Mouse (Mus musculus) CH12.LX (cell line): ENCODE measurements around the gene Tmem87b. TPM values are rescaled to one million over a fixed set of nuclear protein-coding genes. Genes with fewer than 3 reads are reported as not detected.

Experiments used
- DNase-seq: peaks from one replicate; pipeline ENCODE4 v3.0.0-alpha.2; 2013; ENCODE audit errors: extremely low read depth
- H3K27ac ChIP-seq: 2 replicates; pipeline ENCODE4 v1.5.1; 2012; ENCODE audit warnings: low read depth, mild to moderate bottlenecking, control low read depth, moderate library complexity; ENCODE audit not compliant: insufficient read depth
- H3K27me3 ChIP-seq: replicated peaks from 2 replicates; pipeline ENCODE3; 2012; ENCODE audit warnings: inconsistent platforms
- H3K36me3 ChIP-seq, 2 experiments: replicated peaks in 1 of 2; 2 replicates each; pipeline versions ENCODE3 to v1.6.1; 2012; ENCODE audit warnings: inconsistent platforms in 1 of 2, low read length in 1 of 2, mild to moderate bottlenecking in 1 of 2, mixed read lengths in 1 of 2, moderate library complexity in 1 of 2; ENCODE audit not compliant: control insufficient read depth in 1 of 2, insufficient read depth in 1 of 2
- H3K4me1 ChIP-seq, 2 experiments: 2 replicates each; pipeline ENCODE4 v1.6.1; 2012; ENCODE audit warnings: inconsistent platforms in 1 of 2, moderate library complexity in 1 of 2; ENCODE audit not compliant: insufficient read depth in 2 of 2, control insufficient read depth in 1 of 2
- H3K4me2 ChIP-seq: 2 replicates; pipeline ENCODE4 v1.6.1; 2012; ENCODE audit warnings: low read depth, mild to moderate bottlenecking, control low read depth; ENCODE audit not compliant: poor library complexity, insufficient read depth, severe bottlenecking
- H3K4me3 ChIP-seq, 3 experiments: fragments of 150-350 bp in 1 of 3; sonication (generic) in 1 of 3; replicated peaks in 1 of 3; 2 replicates each; pipeline versions ENCODE3 to v1.5.1; 2011 to 2012; ENCODE audit warnings: low read depth in 2 of 3, low read length in 2 of 3, mild to moderate bottlenecking in 2 of 3, moderate library complexity in 2 of 3, control low read depth in 1 of 3, improper control_type of control experiment in 1 of 3, inconsistent platforms in 1 of 3, mixed read lengths in 1 of 3; ENCODE audit not compliant: poor library complexity in 1 of 3
- H3K79me2 ChIP-seq: replicated peaks from 2 replicates; pipeline ENCODE4 v1.6.1; 2012; ENCODE audit warnings: mild to moderate bottlenecking, moderate library complexity; ENCODE audit not compliant: control insufficient read depth, poor library complexity, insufficient read depth, severe bottlenecking; ENCODE audit errors: extremely low read depth
- H3K9ac ChIP-seq: 2 replicates; pipeline ENCODE4 v1.6.1; 2012; ENCODE audit warnings: low read depth, mild to moderate bottlenecking, control low read depth, moderate library complexity; ENCODE audit not compliant: insufficient read depth
- H3K9me3 ChIP-seq: replicated peaks from 2 replicates; pipeline ENCODE3; 2012; ENCODE audit warnings: low read length, inconsistent platforms, mixed read lengths
- CHD2 ChIP-seq: IDR thresholded peaks from 2 replicates; pipeline ENCODE4 v1.6.1; 2011; ENCODE audit warnings: low read length, improper control_type of control experiment
- E2F4 ChIP-seq: IDR thresholded peaks from 2 replicates; pipeline ENCODE4 v1.6.1; 2011; ENCODE audit warnings: low read depth, low read length, improper control_type of control experiment; ENCODE audit not compliant: insufficient replicate concordance
- ELF1 ChIP-seq: IDR thresholded peaks from 2 replicates; pipeline ENCODE4 v1.6.1; 2014; ENCODE audit warnings: low read depth, mild to moderate bottlenecking, inconsistent platforms, low read length, improper control_type of control experiment
- ETS1 ChIP-seq: conservative IDR thresholded peaks from 2 replicates; pipeline ENCODE4 v1.6.1; 2012; ENCODE audit warnings: low read depth, mild to moderate bottlenecking, inconsistent platforms, low read length, improper control_type of control experiment, moderate library complexity
- JUND ChIP-seq: conservative IDR thresholded peaks from 2 replicates; pipeline ENCODE4 v1.6.1; 2011; ENCODE audit warnings: low read depth, low read length, improper control_type of control experiment
- MAZ ChIP-seq: IDR thresholded peaks from 2 replicates; pipeline ENCODE4 v1.6.1; 2012; ENCODE audit warnings: low read depth, mild to moderate bottlenecking, inconsistent platforms, low read length, improper control_type of control experiment, moderate library complexity
- MXI1 ChIP-seq: IDR thresholded peaks from 2 replicates; pipeline ENCODE4 v1.6.1; 2011; ENCODE audit warnings: mild to moderate bottlenecking, low read depth, low read length, improper control_type of control experiment
- MYC ChIP-seq: IDR thresholded peaks from 2 replicates; pipeline ENCODE4 v1.6.1; 2011; ENCODE audit warnings: low read depth, mild to moderate bottlenecking, improper control_type of control experiment, low read length
- NRF1 ChIP-seq: IDR thresholded peaks from 2 replicates; pipeline ENCODE4 v1.6.1; 2014; ENCODE audit warnings: low read depth, mild to moderate bottlenecking, inconsistent platforms, low read length, improper control_type of control experiment, moderate library complexity
- PAX5 ChIP-seq: IDR thresholded peaks from 2 replicates; pipeline ENCODE4 v1.6.1; 2012; ENCODE audit warnings: low read length, inconsistent platforms, mixed read lengths
- POLR2A ChIP-seq: IDR thresholded peaks from 2 replicates; pipeline ENCODE4 v1.6.1; 2011; ENCODE audit warnings: low read depth, mild to moderate bottlenecking, improper control_type of control experiment, low read length
- RAD21 ChIP-seq: IDR thresholded peaks from 2 replicates; pipeline ENCODE4 v1.6.1; 2011; ENCODE audit warnings: low read depth, mild to moderate bottlenecking, low read length, improper control_type of control experiment, moderate library complexity
- RCOR1 ChIP-seq: conservative IDR thresholded peaks from 2 replicates; pipeline ENCODE4 v1.6.1; 2012; ENCODE audit warnings: low read depth, mild to moderate bottlenecking, inconsistent platforms, low read length, improper control_type of control experiment
- SIN3A ChIP-seq: IDR thresholded peaks from 2 replicates; pipeline ENCODE4 v1.6.1; 2012; ENCODE audit warnings: low read length, improper control_type of control experiment, inconsistent platforms
- SMC3 ChIP-seq: IDR thresholded peaks from 2 replicates; pipeline ENCODE4 v1.6.1; 2011; ENCODE audit warnings: low read depth, low read length, improper control_type of control experiment
- TBP ChIP-seq: conservative IDR thresholded peaks from 2 replicates; pipeline ENCODE4 v1.6.1; 2011; ENCODE audit warnings: low read depth, low read length, improper control_type of control experiment
- TCF12 ChIP-seq: IDR thresholded peaks from 2 replicates; pipeline ENCODE4 v1.6.1; 2014; ENCODE audit warnings: low read depth, mild to moderate bottlenecking, inconsistent platforms, low read length, improper control_type of control experiment
- USF2 ChIP-seq: conservative IDR thresholded peaks from 2 replicates; pipeline ENCODE4 v1.6.1; 2011; ENCODE audit warnings: low read depth, low read length, improper control_type of control experiment
- ZMIZ1 ChIP-seq: IDR thresholded peaks from 2 replicates; pipeline ENCODE4 v1.6.1; 2012; ENCODE audit warnings: low read depth, mild to moderate bottlenecking, inconsistent platforms, low read length, improper control_type of control experiment
- ZNF384 ChIP-seq: IDR thresholded peaks from 2 replicates; pipeline ENCODE4 v1.6.1; 2012; ENCODE audit warnings: low read depth, low read length, improper control_type of control experiment, inconsistent platforms
- dilution Hi-C: fragments of 300-500 bp; cut with MboI; formaldehyde crosslinking; loops from 2 replicates; pipeline ENCODE4 v1.14.3; 2020; ENCODE audit warnings: low sequenced_read_pairs; ENCODE audit not compliant: extremely low pct_unique_long_range_greater_than_20kb, extremely low pct_ligation_motif_present
- in situ Hi-C: fragments of 300-500 bp; cut with MboI; formaldehyde crosslinking; loops from 3 replicates; pipeline ENCODE4 v1.14.3; 2019; ENCODE audit warnings: low sequenced_read_pairs, low pct_ligation_motif_present, low pct_unique_long_range_greater_than_20kb, mixed read lengths
- polyA plus RNA-seq: library from polyadenylated mRNA; unstranded; fragments of >175 nt; gene quantifications from 2 replicates; pipeline ENCODE4 v1.2.1, GENCODE M21; 2012; ENCODE audit warnings: low read depth; ENCODE audit not compliant: insufficient read length
- total RNA-seq, 2 experiments: library from RNA; depleted of rRNA; stranded (reverse); fragments of 300-350 nt in 1 of 2; fragments of >200 nt in 1 of 2; gene quantifications; 2 replicates each; pipeline ENCODE4 v1.2.3; 2012 to 2014

Gene Tmem87b
- total and polyA plus RNA-seq, 3 experiments = 5.3 to 6.6 (median 6.2) TPM

GRCm38 (mm10) chr2:128858962-128859361 is 41.0 kb downstream of the Tmem87b start:
- no peaks in the 10 kb centered on the region for H3K27me3 ChIP-seq
- no peak for DNase-seq
- dilution Hi-C loops = no loop called here
- TF ChIP-seq PAX5 = no peak
- TF ChIP-seq ZNF384 = no peak
- no peak for TF ChIP-seq USF2
- no peak for TF ChIP-seq E2F4
- no peak for TF ChIP-seq ZMIZ1
- TF ChIP-seq TCF12 = no peak
- no peak for TF ChIP-seq MYC
- TF ChIP-seq RAD21 = no peak
- TF ChIP-seq, all 38 proteins: peak for 0
- Histone ChIP-seq H3K4me1 (peaks cover 0 to 12% of the 10 kb centered on the region in 2 experiments; a peak in 2 of 4 replicates), H3K4me2 (no peak overlapping the region), H3K9ac (no peak overlapping the region), H3K9me3 (peaks cover 4% of the 10 kb centered on the region), H3K4me3 (no peak overlapping the region), H3K36me3 (peaks cover 0 to 2% of the 10 kb centered on the region in 2 experiments), H3K27ac (no peak overlapping the region), H3K79me2 (no peaks in the 10 kb centered on the region)
- in situ Hi-C loops = no loop called here

DNA sequence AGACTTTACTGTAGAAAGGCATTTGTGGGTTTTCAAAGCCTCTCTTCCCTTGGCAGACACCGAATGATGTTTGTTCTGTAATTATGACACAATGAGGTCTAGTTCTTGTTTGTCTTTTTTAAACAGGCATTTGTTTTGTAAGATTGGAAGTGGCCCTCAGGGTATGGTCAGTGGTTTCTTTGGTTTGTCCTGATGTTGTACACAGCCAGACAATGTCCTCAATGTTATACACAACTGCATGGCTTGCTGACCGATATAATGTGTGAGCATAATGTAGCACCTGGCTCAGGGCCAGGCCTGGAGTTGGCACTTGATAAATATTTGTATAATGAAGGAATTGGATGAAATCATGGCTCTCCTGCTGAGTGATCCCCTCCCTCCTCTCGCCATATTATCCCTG is 41.9 kb downstream of the Tmem87b start:
- dilution Hi-C loops = no loop called here
- no peak overlapping the region for H3K9ac ChIP-seq
- TF ChIP-seq ELF1 (no peak), RCOR1 (no peak), SIN3A (no peak), SMC3 (no peak), MAZ (no peak), CHD2 (no peak), NRF1 (no peak), POLR2A (no peak), TBP (no peak), MXI1 (no peak), ETS1 (no peak), TCF12 (no peak), JUND (no peak)

More for the DNA sequence above, 41.9 kb downstream of the Tmem87b start:
- Histone ChIP-seq H3K79me2 (no peaks in the 10 kb centered on the region), H3K4me1 (peaks cover 0 to 8% of the 10 kb centered on the region in 2 experiments; a peak in 2 of 4 replicates), H3K27me3 (no peaks in the 10 kb centered on the region), H3K36me3 (no peaks in the 10 kb centered on the region), H3K4me2 (no peak overlapping the region), H3K9me3 (peaks cover 4% of the 10 kb centered on the region), H3K27ac (no peak overlapping the region), H3K4me3 (no peak overlapping the region)
- in situ Hi-C loops = no loop called here
- no peak for DNase-seq
